Mouse (Mus musculus) ES-Bruce4 (cell line): Measurements from ENCODE around the gene Gfod1. TPM values are rescaled to one million over a fixed set of nuclear protein-coding genes. Genes with fewer than 3 reads are reported as not detected.

Source experiments
- H3K27ac ChIP-seq: 2 replicates; pipeline ENCODE4 v1.5.1; 2012; ENCODE audit warnings: low read length, inconsistent platforms; ENCODE audit not compliant: insufficient read depth
- H3K27me3 ChIP-seq: 2 replicates; pipeline ENCODE4 v1.6.1; 2012; ENCODE audit warnings: mild to moderate bottlenecking, low read length, inconsistent platforms; ENCODE audit not compliant: control insufficient read depth, poor library complexity, insufficient read depth, severe bottlenecking
- H3K36me3 ChIP-seq: 2 replicates; pipeline ENCODE4 v1.6.1; 2012; ENCODE audit warnings: inconsistent platforms, mild to moderate bottlenecking, low read length, moderate library complexity; ENCODE audit not compliant: control insufficient read depth, poor library complexity, insufficient read depth, severe bottlenecking
- H3K4me1 ChIP-seq: one replicate; pipeline ENCODE4 v1.8.1; 2011; ENCODE audit warnings: low read length; ENCODE audit not compliant: control insufficient read depth, insufficient read depth
- H3K4me3 ChIP-seq: 2 replicates; pipeline ENCODE4 v1.5.1; 2011; ENCODE audit warnings: low read depth, mild to moderate bottlenecking, low read length
- H3K9ac ChIP-seq: 2 replicates; pipeline ENCODE4 v1.6.1; 2012; ENCODE audit warnings: low read depth, mild to moderate bottlenecking, inconsistent platforms; ENCODE audit not compliant: poor library complexity, severe bottlenecking
- H3K9me3 ChIP-seq: replicated peaks from 2 replicates; pipeline ENCODE4 v1.6.1; 2012; ENCODE audit warnings: mild to moderate bottlenecking, low read length, inconsistent platforms; ENCODE audit not compliant: control insufficient read depth, poor library complexity, insufficient read depth, severe bottlenecking
- CTCF ChIP-seq: IDR thresholded peaks from one replicate; pipeline ENCODE4 v1.8.1; 2011; ENCODE audit warnings: low read depth, low read length
- EP300 ChIP-seq: IDR thresholded peaks from 2 replicates; pipeline ENCODE4 v1.6.1; 2011; ENCODE audit warnings: low read depth, low read length; ENCODE audit not compliant: insufficient read depth
- POLR2A ChIP-seq: IDR thresholded peaks from one replicate; pipeline ENCODE4 v1.8.1; 2011; ENCODE audit warnings: low read length; ENCODE audit not compliant: insufficient read depth
- polyA plus RNA-seq: library from polyadenylated mRNA; stranded (reverse); fragments of >200 nt; gene quantifications from 2 replicates; pipeline ENCODE4 v1.2.4, GENCODE M21; 2011; ENCODE audit warnings: low read depth; ENCODE audit not compliant: missing spikeins, insufficient read depth, insufficient read length

Gfod1 gene
- polyA plus RNA-seq, 1 experiment: 6.2 TPM

GRCm38 (mm10) chr13:43158281-43158680, 145.7 kb downstream of the Gfod1 start:
- TF ChIP-seq POLR2A: no peak
- Histone ChIP-seq H3K27ac (no peak overlapping the region), H3K9ac (no peak overlapping the region), H3K36me3 (no peaks in the 10 kb centered on the region), H3K4me3 (no peak overlapping the region), H3K9me3 (no peaks in the 10 kb centered on the region), H3K27me3 (no peaks in the 10 kb centered on the region), H3K4me1 (no peaks in the 10 kb centered on the region)

DNA sequence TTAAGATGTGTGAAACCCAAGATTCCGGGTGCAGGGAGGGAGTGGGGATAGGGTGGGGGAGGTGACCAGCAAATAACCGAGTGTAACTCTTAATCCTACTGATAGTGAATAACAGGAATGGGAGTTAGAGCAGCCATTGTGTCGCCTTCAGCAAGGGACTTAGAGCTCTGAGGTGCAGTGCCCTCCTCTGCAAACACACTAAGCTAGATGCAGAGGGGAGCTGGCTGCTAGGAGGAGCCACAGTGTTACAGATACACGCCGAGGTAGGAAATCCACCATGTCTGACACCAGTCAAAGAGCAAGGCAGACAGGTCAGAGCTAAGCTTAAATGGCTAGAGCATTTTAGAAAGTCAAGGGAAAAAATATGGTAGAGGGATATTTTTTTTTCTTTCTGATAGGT, 146.6 kb downstream of the Gfod1 start:
- TF ChIP-seq EP300 (no peak), POLR2A (no peak)
- H3K27ac ChIP-seq: no peak overlapping the region

GRCm38 (mm10) chr13:43152005-43152520, 151.9 kb downstream of the Gfod1 start:
- H3K27me3 ChIP-seq: no peaks in the 10 kb centered on the region
- H3K9me3 ChIP-seq: no peaks in the 10 kb centered on the region
- H3K4me1 ChIP-seq: no peaks in the 10 kb centered on the region
- TF ChIP-seq POLR2A (no peak), EP300 (no peak), CTCF (no peak)
- H3K27ac ChIP-seq: no peak overlapping the region
- no peak overlapping the region for H3K4me3 ChIP-seq
- H3K9ac ChIP-seq: no peak overlapping the region
- no peaks in the 10 kb centered on the region for H3K36me3 ChIP-seq

More for the DNA sequence above, 146.6 kb downstream of the Gfod1 start:
- Histone ChIP-seq H3K9me3 (no peaks in the 10 kb centered on the region), H3K36me3 (no peaks in the 10 kb centered on the region), H3K4me1 (no peaks in the 10 kb centered on the region), H3K9ac (no peak overlapping the region), H3K27me3 (no peaks in the 10 kb centered on the region), H3K4me3 (no peak overlapping the region)

GRCm38 (mm10) chr13:43149661-43150060, 154.3 kb downstream of the Gfod1 start:
- no peaks in the 10 kb centered on the region for H3K4me1 ChIP-seq
- no peaks in the 10 kb centered on the region for H3K27me3 ChIP-seq
- no peaks in the 10 kb centered on the region for H3K9me3 ChIP-seq
- H3K9ac ChIP-seq: no peak overlapping the region
- H3K27ac ChIP-seq: no peak overlapping the region
- no peaks in the 10 kb centered on the region for H3K36me3 ChIP-seq
- no peak overlapping the region for H3K4me3 ChIP-seq
- TF ChIP-seq CTCF (no peak), POLR2A (no peak), EP300 (no peak)

- Histone ChIP-seq H3K9ac (no peak overlapping the region), H3K27ac (no peak overlapping the region), H3K9me3 (no peaks in the 10 kb centered on the region), H3K36me3 (no peaks in the 10 kb centered on the region), H3K4me1 (no peaks in the 10 kb centered on the region), H3K4me3 (no peak overlapping the region), H3K27me3 (no peaks in the 10 kb centered on the region)
- TF ChIP-seq EP300: no peak
- TF ChIP-seq POLR2A: no peak
- TF ChIP-seq CTCF: no peak
Measured at GRCm38 (mm10) chr13:43148692-43149091, 155.3 kb downstream of the Gfod1 start.

GRCm38 (mm10) chr13:43146515-43147258, 157.3 kb downstream of the Gfod1 start:
- no peak overlapping the region for H3K4me3 ChIP-seq
- no peak overlapping the region for H3K9ac ChIP-seq
- H3K36me3 ChIP-seq: no peaks in the 10 kb centered on the region
- no peak for TF ChIP-seq CTCF
- no peak for TF ChIP-seq POLR2A
- no peak for TF ChIP-seq EP300
- no peaks in the 10 kb centered on the region for H3K4me1 ChIP-seq
- no peak overlapping the region for H3K27ac ChIP-seq
- no peaks in the 10 kb centered on the region for H3K9me3 ChIP-seq
- H3K27me3 ChIP-seq: no peaks in the 10 kb centered on the region

Other genes starting within 250 kb of the Gfod1 start
- gene Tbc1d7, start 132.7 kb downstream of the Gfod1 start, polyA plus RNA-seq: 26.4 and 28.1 TPM in 2 replicates
- gene Sirt5, start 61.3 kb upstream of the Gfod1 start, polyA plus RNA-seq: 8.5 and 10.9 TPM in 2 replicates
- 148 and 151 TPM in 2 replicates for gene Nol7, start 94.2 kb upstream of the Gfod1 start, polyA plus RNA-seq
- 69.9 and 79.6 TPM in 2 replicates for gene Ranbp9, start 177.1 kb upstream of the Gfod1 start, polyA plus RNA-seq